Mouse (Mus musculus): ENCODE results near the gene Rtn4r. TPM values are rescaled to one million over a fixed set of nuclear protein-coding genes. Genes with fewer than 3 reads are reported as not detected.

Gene Rtn4r
- total and polyA plus RNA-seq, 3 experiments = not detected

DNA sequence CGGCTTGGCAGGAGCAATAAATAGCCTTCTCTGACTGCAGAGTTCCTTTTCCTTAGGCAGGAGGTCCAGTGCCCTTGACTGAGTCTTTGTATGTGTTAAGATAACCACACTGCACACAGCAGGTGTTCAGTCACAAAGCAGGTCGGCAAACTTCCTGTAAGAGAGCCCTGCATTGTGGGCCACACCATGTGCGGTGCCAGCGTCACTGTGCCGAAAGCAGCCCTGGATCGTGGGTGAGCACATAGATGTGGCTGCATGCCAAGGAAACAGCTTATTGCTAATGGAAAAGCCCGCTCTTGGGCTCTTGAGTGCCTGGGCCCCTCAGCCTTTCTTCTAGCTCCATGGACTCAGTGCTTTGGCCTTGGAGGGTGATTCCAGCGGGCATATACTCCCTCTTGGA is 16.8 kb downstream of the Rtn4r start:
- no peak overlapping the region for H3K4me3 ChIP-seq (replicated peaks in 1 of 3; ENCODE audit: low read depth in 2 of 3, low read length in 2 of 3, poor library complexity in 1 of 3)
- dilution Hi-C loops (cut with MboI; ENCODE audit: extremely low pct_ligation_motif_present, extremely low pct_unique_long_range_greater_than_20kb, low sequenced_read_pairs) (no loop called here), in situ Hi-C loops (cut with MboI; ENCODE audit: low pct_ligation_motif_present, low pct_unique_long_range_greater_than_20kb, low sequenced_read_pairs) (no loop called here)
- DNase-seq (ENCODE audit: extremely low read depth) = no peak
- H3K27me3 ChIP-seq (replicated peaks) = peaks cover 95% of the 10 kb centered on the region
- no peak for TF ChIP-seq HCFC1 (IDR thresholded peaks at IDR 0.05; ENCODE audit: low read depth, low read length)
- TF ChIP-seq RAD21 (IDR thresholded peaks at IDR 0.05; ENCODE audit: low read depth, low read length) = no peak
- TF ChIP-seq ZNF384 (IDR thresholded peaks at IDR 0.05; ENCODE audit: low read depth, low read length) = no peak
- no peak for TF ChIP-seq GABPA (IDR thresholded peaks at IDR 0.05; ENCODE audit: insufficient replicate concordance, low read depth, low read length)
- no peak for TF ChIP-seq MAZ (IDR thresholded peaks at IDR 0.05; ENCODE audit: low read depth, low read length)
- no peak for TF ChIP-seq CHD2 (IDR thresholded peaks at IDR 0.05; ENCODE audit: low read length)
- TF ChIP-seq POLR2AphosphoS2 (IDR thresholded peaks at IDR 0.05; ENCODE audit: low read depth, low read length) = no peak
- TF ChIP-seq MXI1 (IDR thresholded peaks at IDR 0.05; ENCODE audit: low read depth, low read length) = no peak
- TF ChIP-seq ZC3H11A (IDR thresholded peaks at IDR 0.05; ENCODE audit: low read depth, low read length) = no peak
- TF ChIP-seq ETS1 (conservative IDR thresholded peaks at IDR 0.05; ENCODE audit: low read depth, low read length) = no peak
- no peak for TF ChIP-seq MEF2A (IDR thresholded peaks at IDR 0.05; ENCODE audit: borderline replicate concordance, low read depth, low read length)
- no peak for TF ChIP-seq ZKSCAN1 (IDR thresholded peaks at IDR 0.05; ENCODE audit: borderline replicate concordance, low read depth, low read length)
- no peak for TF ChIP-seq PAX5 (IDR thresholded peaks at IDR 0.05; ENCODE audit: low read length)
- no peak for TF ChIP-seq BHLHE40 (IDR thresholded peaks at IDR 0.05; ENCODE audit: low read depth, low read length)
- H3K4me2 ChIP-seq (ENCODE audit: insufficient read depth, low read depth, poor library complexity, severe bottlenecking) = no peak overlapping the region
- H3K36me3 ChIP-seq (replicated peaks in 1 of 2; ENCODE audit: control insufficient read depth in 1 of 2, insufficient read depth in 1 of 2, low read length in 1 of 2) = no peaks in the 10 kb centered on the region
- H3K79me2 ChIP-seq (replicated peaks; ENCODE audit: control insufficient read depth, extremely low read depth, insufficient read depth, poor library complexity, severe bottlenecking) = no peaks in the 10 kb centered on the region
- H3K27ac ChIP-seq (ENCODE audit: insufficient read depth, low read depth) = no peak overlapping the region
- H3K4me1 ChIP-seq (ENCODE audit: control insufficient read depth in 1 of 2, insufficient read depth in 2 of 2) = peaks cover 0 to 20% of the 10 kb centered on the region in 2 experiments; a peak in 2 of 4 replicates
- H3K9me3 ChIP-seq (replicated peaks; ENCODE audit: low read length) = no peaks in the 10 kb centered on the region
- no peak overlapping the region for H3K9ac ChIP-seq (ENCODE audit: insufficient read depth, low read depth)

DNA sequence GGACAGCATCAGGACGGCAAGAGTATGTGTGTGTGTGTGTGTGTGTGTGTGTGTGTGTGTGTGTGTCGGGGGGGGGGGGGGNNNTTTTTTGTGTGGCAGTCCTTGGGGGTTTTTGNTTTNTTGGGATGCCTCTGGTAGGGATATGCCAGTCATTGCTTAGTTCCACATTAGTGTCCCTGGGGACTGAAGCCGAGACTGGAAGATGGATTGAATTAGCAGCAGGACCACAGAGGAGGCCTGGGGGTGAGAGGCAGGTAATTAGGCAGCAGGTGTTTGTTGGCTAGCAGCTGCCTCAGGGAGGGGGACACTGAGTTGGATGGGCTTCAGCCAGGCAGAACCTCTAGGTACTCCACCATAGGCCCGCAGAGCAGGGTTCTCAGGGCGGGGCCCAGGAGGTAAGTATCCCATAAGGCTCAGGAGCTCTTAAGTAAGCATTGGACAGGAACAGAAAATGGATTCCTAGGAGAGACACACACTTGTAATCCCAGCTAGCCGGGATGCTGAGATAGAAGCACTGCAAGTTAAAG is 18.0 kb downstream of the Rtn4r start:
- Histone ChIP-seq H3K27ac (ENCODE audit: insufficient read depth, low read depth) (no peak overlapping the region), H3K4me3 (replicated peaks in 1 of 3; ENCODE audit: low read depth in 2 of 3, low read length in 2 of 3, poor library complexity in 1 of 3) (no peak overlapping the region), H3K9me3 (replicated peaks; ENCODE audit: low read length) (no peaks in the 10 kb centered on the region), H3K9ac (ENCODE audit: insufficient read depth, low read depth) (no peak overlapping the region), H3K36me3 (replicated peaks in 1 of 2; ENCODE audit: control insufficient read depth in 1 of 2, insufficient read depth in 1 of 2, low read length in 1 of 2) (no peaks in the 10 kb centered on the region), H3K79me2 (replicated peaks; ENCODE audit: control insufficient read depth, extremely low read depth, insufficient read depth, poor library complexity, severe bottlenecking) (no peaks in the 10 kb centered on the region), H3K4me2 (ENCODE audit: insufficient read depth, low read depth, poor library complexity, severe bottlenecking) (no peak overlapping the region), H3K4me1 (ENCODE audit: control insufficient read depth in 1 of 2, insufficient read depth in 2 of 2) (peaks cover 0 to 20% of the 10 kb centered on the region in 2 experiments; a peak in 2 of 4 replicates), H3K27me3 (replicated peaks) (peaks cover 95% of the 10 kb centered on the region)
- in situ Hi-C loops (cut with MboI; ENCODE audit: low pct_ligation_motif_present, low pct_unique_long_range_greater_than_20kb, low sequenced_read_pairs) (no loop called here), dilution Hi-C loops (cut with MboI; ENCODE audit: extremely low pct_ligation_motif_present, extremely low pct_unique_long_range_greater_than_20kb, low sequenced_read_pairs) (no loop called here)
- no peak for TF ChIP-seq CHD1 (IDR thresholded peaks at IDR 0.05; ENCODE audit: low read depth, low read length)
- TF ChIP-seq NELFE (IDR thresholded peaks at IDR 0.05; ENCODE audit: low read depth, low read length) = no peak
- no peak for TF ChIP-seq ELF1 (IDR thresholded peaks at IDR 0.05; ENCODE audit: low read depth, low read length)
- no peak for TF ChIP-seq MAZ (IDR thresholded peaks at IDR 0.05; ENCODE audit: low read depth, low read length)
- no peak for TF ChIP-seq JUN (IDR thresholded peaks at IDR 0.05; ENCODE audit: insufficient read depth, low read depth, low read length)
- no peak for TF ChIP-seq TCF12 (IDR thresholded peaks at IDR 0.05; ENCODE audit: low read depth, low read length)
- no peak for TF ChIP-seq POLR2A (IDR thresholded peaks at IDR 0.05; ENCODE audit: low read depth, low read length)
- TF ChIP-seq MAX (IDR thresholded peaks at IDR 0.05; ENCODE audit: low read length) = no peak
- TF ChIP-seq ETS1 (conservative IDR thresholded peaks at IDR 0.05; ENCODE audit: low read depth, low read length) = no peak
- no peak for TF ChIP-seq BHLHE40 (IDR thresholded peaks at IDR 0.05; ENCODE audit: low read depth, low read length)
- TF ChIP-seq ZKSCAN1 (IDR thresholded peaks at IDR 0.05; ENCODE audit: borderline replicate concordance, low read depth, low read length) = no peak
- TF ChIP-seq ZMIZ1 (IDR thresholded peaks at IDR 0.05; ENCODE audit: low read depth, low read length) = no peak
- no peak for TF ChIP-seq MXI1 (IDR thresholded peaks at IDR 0.05; ENCODE audit: low read depth, low read length)
- no peak for DNase-seq (ENCODE audit: extremely low read depth)
